In genomic region chr3:36688874-36689273, GRCm38 (mm10) we compare ENCODE assay signal across 8 mouse cellular contexts. TPM values are rescaled to one million over a fixed set of nuclear protein-coding genes. Genes with fewer than 3 reads are reported as not detected.
DNase-seq lines count a peak whose midpoint lies in the region; ATAC-seq and TF ChIP-seq lines count a peak whose summit lies in the region.

No protein-coding gene starts in this region.

- H3K4me1 ChIP-seq in brown adipose tissue, adult 24 weeks (ENCODE audit: control insufficient read depth, insufficient read depth, insufficient read length, low read length): peaks cover 2% of the 10 kb centered on the region; the same call in 1 of the 2 replicates
- peaks cover 6% of the 10 kb centered on the region; the same call in 1 of the 2 replicates for H3K4me1 ChIP-seq in forebrain, embryonic 11.5 days (replicated peaks; ENCODE audit: control insufficient read depth, insufficient read depth, low read length)
- H3K4me1 ChIP-seq in heart, embryonic 16.5 days (ENCODE audit: control insufficient read depth, insufficient read depth, low read length): peaks cover 3% of the 10 kb centered on the region; the same call in 1 of the 2 replicates
- H3K4me1 ChIP-seq in liver, embryonic 14.5 days (replicated peaks; ENCODE audit: control insufficient read depth in 2 of 2, insufficient read depth in 2 of 2, low read length in 1 of 2): no peaks in the 10 kb centered on the region
- H3K4me1 ChIP-seq in neural tube, embryonic 15.5 days: peaks cover 19% of the 10 kb centered on the region

- no peak overlapping the region for H3K4me3 ChIP-seq in C2C12 (ENCODE audit: insufficient read depth, poor library complexity, severe bottlenecking)
- H3K4me3 ChIP-seq in brown adipose tissue, adult 24 weeks (ENCODE audit: insufficient read depth, low read depth, low read length): peak overlapping the region; percentile 47
- peak overlapping the region; percentile 58 for H3K4me3 ChIP-seq in forebrain, embryonic 11.5 days (ENCODE audit: low read depth, low read length)
- H3K4me3 ChIP-seq in heart, embryonic 16.5 days (ENCODE audit: low read length): peak overlapping the region; percentile 78
- H3K4me3 ChIP-seq in liver, embryonic 14.5 days (ENCODE audit: insufficient read depth in 1 of 2, low read depth in 2 of 2, low read length in 2 of 2): peak overlapping the region; percentile 7 to 49; a peak in 2 of 4 replicates
- H3K4me3 ChIP-seq in neural tube, embryonic 15.5 days (replicated peaks): peak overlapping the region; percentile 75

- no peaks in the 10 kb centered on the region for H3K9me3 ChIP-seq in forebrain, embryonic 11.5 days (ENCODE audit: control insufficient read depth, low read length)
- no peaks in the 10 kb centered on the region for H3K9me3 ChIP-seq in heart, embryonic 16.5 days (replicated peaks; ENCODE audit: control insufficient read depth, low read length)
- no peaks in the 10 kb centered on the region for H3K9me3 ChIP-seq in liver, embryonic 14.5 days (ENCODE audit: control insufficient read depth, low read length)
- no peaks in the 10 kb centered on the region for H3K9me3 ChIP-seq in neural tube, embryonic 15.5 days (replicated peaks)

- ATAC-seq in forebrain, embryonic 11.5 days (replicated peaks; ENCODE audit: low FRiP score): peak; percentile 68
- ATAC-seq in heart, embryonic 16.5 days (replicated peaks; ENCODE audit: extremely low read depth, insufficient read depth, low FRiP score): peak; percentile 61
- no peak for ATAC-seq in liver, embryonic 14.5 days (ENCODE audit: insufficient read depth)
- peak; percentile 67 for ATAC-seq in neural tube, embryonic 15.5 days (ENCODE audit: low FRiP score)

- H3K27me3 ChIP-seq in C2C12 (ENCODE audit: control insufficient read depth, insufficient read depth, insufficient read length): peaks cover 26% of the 10 kb centered on the region
- peaks cover 7% of the 10 kb centered on the region for H3K27me3 ChIP-seq in forebrain, embryonic 11.5 days (ENCODE audit: control insufficient read depth, insufficient read depth, low read length)
- 0 out of 2 replicates have a peak, but pooled peaks cover 3% of the 10 kb centered on the region for H3K27me3 ChIP-seq in heart, embryonic 16.5 days (ENCODE audit: control insufficient read depth, insufficient read depth, low read length)
- peaks cover 28% of the 10 kb centered on the region for H3K27me3 ChIP-seq in liver, embryonic 14.5 days (ENCODE audit: control insufficient read depth, insufficient read depth, low read length)
- peaks cover 3% of the 10 kb centered on the region; the same call in 1 of the 2 replicates for H3K27me3 ChIP-seq in neural tube, embryonic 15.5 days (replicated peaks)

- peak overlapping the region; percentile 67; the same call in 1 of the 2 replicates for H3K9ac ChIP-seq in forebrain, embryonic 11.5 days (ENCODE audit: low read length)
- peak overlapping the region; percentile 85 for H3K9ac ChIP-seq in heart, embryonic 16.5 days (ENCODE audit: low read length)
- no peak overlapping the region for H3K9ac ChIP-seq in liver, embryonic 14.5 days (replicated peaks)
- peak overlapping the region; percentile 82 for H3K9ac ChIP-seq in neural tube, embryonic 15.5 days (replicated peaks)

- no peaks in the 10 kb centered on the region for H3K36me3 ChIP-seq in C2C12 (ENCODE audit: control insufficient read depth, insufficient read depth)
- no peaks in the 10 kb centered on the region for H3K36me3 ChIP-seq in forebrain, embryonic 11.5 days (ENCODE audit: control insufficient read depth, insufficient read depth, low read length)
- no peaks in the 10 kb centered on the region for H3K36me3 ChIP-seq in heart, embryonic 16.5 days (ENCODE audit: control insufficient read depth, insufficient read depth)
- H3K36me3 ChIP-seq in liver, embryonic 14.5 days (replicated peaks; ENCODE audit: control insufficient read depth, insufficient read depth, low read depth): no peaks in the 10 kb centered on the region
- H3K36me3 ChIP-seq in neural tube, embryonic 15.5 days: no peaks in the 10 kb centered on the region

- WGBS in forebrain, embryonic 11.5 days: 3% methylated on average over 21 of the region's 21 CpGs
- WGBS in heart, embryonic 16.5 days: 4% methylated on average over 21 of the region's 21 CpGs
- 2% methylated on average over 21 of the region's 21 CpGs for WGBS in liver, embryonic 14.5 days (ENCODE audit: insufficient replicate concordance)
- WGBS in neural tube, embryonic 15.5 days: under 1% methylated on average over 21 of the region's 21 CpGs

- TF ChIP-seq CTCF in C2C12 (IDR thresholded peaks at IDR 0.05; ENCODE audit: control insufficient read depth, insufficient read depth, insufficient read length): peak; percentile 31
- TF ChIP-seq CTCF in liver, embryonic 14.5 days (IDR thresholded peaks at IDR 0.05; ENCODE audit: low read depth): peak; percentile 82

- peak; percentile 92 for DNase-seq in forebrain, embryonic 11.5 days (ENCODE audit: low spot score)
- peak; percentile 88 for DNase-seq in kidney, postnatal 10 days
- DNase-seq in liver, embryonic 14.5 days (ENCODE audit: low read depth in 3 of 3, low spot score in 3 of 3): peak in 2 of 3 experiments; percentile 12 to 20
- peak; percentile 89 for DNase-seq in testis, postnatal 10 days (ENCODE audit: low spot score)

- H3K4me2 ChIP-seq in forebrain, embryonic 11.5 days (ENCODE audit: low read depth, low read length, severe bottlenecking): peak overlapping the region; percentile 68
- peak overlapping the region; percentile 88 for H3K4me2 ChIP-seq in heart, embryonic 16.5 days (ENCODE audit: low read depth, low read length)
- H3K4me2 ChIP-seq in liver, embryonic 14.5 days (ENCODE audit: low read depth): peak overlapping the region; percentile 63
- peak overlapping the region; percentile 73 for H3K4me2 ChIP-seq in neural tube, embryonic 15.5 days

- TF ChIP-seq EP300 in liver, embryonic 14.5 days (IDR thresholded peaks at IDR 0.05; ENCODE audit: low read depth): no peak

- H3K79me2 ChIP-seq in C2C12 (ENCODE audit: control insufficient read depth, insufficient read depth): no peaks in the 10 kb centered on the region

- H3ac ChIP-seq in C2C12 (ENCODE audit: control insufficient read depth, insufficient read length, low read depth): no peak overlapping the region

- H3K27ac ChIP-seq in brown adipose tissue, adult 24 weeks (replicated peaks; ENCODE audit: low read depth, low read length): no peak overlapping the region
- no peak overlapping the region for H3K27ac ChIP-seq in forebrain, embryonic 11.5 days (ENCODE audit: low read depth, low read length)
- H3K27ac ChIP-seq in heart, embryonic 16.5 days (ENCODE audit: low read length): no peak overlapping the region; the same call in 1 of the 2 replicates
- no peak overlapping the region for H3K27ac ChIP-seq in liver, embryonic 14.5 days
- peak overlapping the region; percentile 81 for H3K27ac ChIP-seq in neural tube, embryonic 15.5 days (replicated peaks)

- H3K79me3 ChIP-seq in C2C12 (ENCODE audit: low read depth): no peaks in the 10 kb centered on the region

TF ChIP-seq in C2C12, 6 proteins besides CTCF, POLR2A, EP300 and RAD21:
- no peak for TF ChIP-seq MYOD1 (IDR thresholded peaks at IDR 0.05; ENCODE audit: control insufficient read depth, insufficient read length, low read depth)
- TF ChIP-seq USF1 (IDR thresholded peaks at IDR 0.05; ENCODE audit: low read depth): no peak
- no peak for TF ChIP-seq MAX (IDR thresholded peaks at IDR 0.05)
- TF ChIP-seq CEBPB (IDR thresholded peaks at IDR 0.05; ENCODE audit: low read depth): no peak
- TF ChIP-seq MYOG (IDR thresholded peaks at IDR 0.05; ENCODE audit: control insufficient read depth, extremely low read depth, insufficient read length): no peak
- no peak for TF ChIP-seq FOSL1 (IDR thresholded peaks at IDR 0.05; ENCODE audit: insufficient read depth, low read length, poor library complexity, severe bottlenecking)

RNA-seq across cellular contexts. Expression of gene Trpc3, which starts 1.1 kb away (rescaled TPM):
- polyA plus RNA-seq in C2C12 (2012; fragmentation: generic; extraction: Trizol): not detected
- polyA plus RNA-seq in brown adipose tissue, adult 24 weeks (2012; ENCODE audit: insufficient read depth, insufficient read length, missing spikeins): 0.87 and 2.6 TPM in 2 replicates
- polyA plus RNA-seq in forebrain, embryonic 11.5 days (2014; fragmentation: Nextera tagmentation; extraction: Ambion mirVana): 4.0 and 7.0 TPM in 2 replicates
- 4.7 and 5.3 TPM in 2 replicates for polyA plus RNA-seq in heart, embryonic 16.5 days (2015; fragmentation: Nextera tagmentation; extraction: Ambion mirVana)
- 0.16 and 0.23 TPM in 2 replicates for polyA plus RNA-seq in liver, embryonic 14.5 days (2012; rRNA removed)
- polyA plus RNA-seq in liver, embryonic 14.5 days (2014; fragmentation: Nextera tagmentation; extraction: Ambion mirVana): 0.15 and 0.35 TPM in 2 replicates
- 16.6 and 23.9 TPM in 2 replicates for polyA plus RNA-seq in neural tube, embryonic 15.5 days (2015; fragmentation: Nextera tagmentation; extraction: Ambion mirVana)

Comparison
In these comparisons a context has a peak if more than half of its experiments do, and no peak if none do; other contexts are left out.
1. DNase-seq: peak in every context shown above with its lines; median percentile 92 in forebrain, embryonic 11.5 days; 89 in testis, postnatal 10 days; 88 in kidney, postnatal 10 days; 16 in liver, embryonic 14.5 days.